14 mouse cellular contexts compared by ENCODE assay signal in genomic region chr17:84031833-84032232, GRCm38 (mm10).
A peak's percentile ranks its signal among the peaks of the same experiment; 100 is the strongest.
DNase-seq lines count a peak whose midpoint lies in the region; ATAC-seq and TF ChIP-seq lines count a peak whose summit lies in the region.
"Had no signal": no experiment of that assay in that cellular context is flagged by ENCODE, and none has a peak within 500 bp of the region (broad histone marks: within the 10 kb centered on the region; RNA-seq: fewer than 3 reads in every experiment).

No protein-coding gene starts in this region.

- peak; percentile 47 for DNase-seq in heart, adult 8-10 months (ENCODE audit: low spot score)
- no peak for DNase-seq in heart, embryonic 10.5 days (ENCODE audit: low spot score)
- DNase-seq in midbrain, embryonic 10.5 days (ENCODE audit: low spot score): no peak
- DNase-seq in limb, embryonic 14.5 days (ENCODE audit: low spot score): no peak
- no peak for DNase-seq in ovary, postnatal 36 days (ENCODE audit: low spot score)
- DNase-seq: cerebellum, adult 11 months; kidney, adult 8-10 months; layer of hippocampus, adult 9-11 months; lung, adult 2 months; thymus, postnatal 4 days had no signal

- no peak overlapping the region for H3K9ac ChIP-seq in midbrain, embryonic 16.5 days (ENCODE audit: low read depth, low read length)
- no peak overlapping the region for H3K9ac ChIP-seq in embryonic facial prominence, embryonic 13.5 days
- no peak overlapping the region for H3K9ac ChIP-seq in limb, embryonic 14.5 days (ENCODE audit: low read depth, low read length, severe bottlenecking)
- no peak overlapping the region for H3K9ac ChIP-seq in midbrain, embryonic 13.5 days (replicated peaks)

- H3K4me1 ChIP-seq in heart, embryonic 10.5 days: peaks cover 45% of the 10 kb centered on the region
- H3K4me1 ChIP-seq in midbrain, embryonic 10.5 days: peaks cover 38% of the 10 kb centered on the region
- H3K4me1 ChIP-seq in midbrain, embryonic 16.5 days (ENCODE audit: control insufficient read depth, insufficient read depth, low read length): no peaks in the 10 kb centered on the region
- H3K4me1 ChIP-seq in embryonic facial prominence, embryonic 13.5 days: peaks cover 51% of the 10 kb centered on the region
- peaks cover 33% of the 10 kb centered on the region for H3K4me1 ChIP-seq in limb, embryonic 14.5 days (ENCODE audit: control insufficient read depth, insufficient read depth, low read length)
- H3K4me1 ChIP-seq in midbrain, embryonic 13.5 days (replicated peaks): peaks cover 8% of the 10 kb centered on the region; the same call in 1 of the 2 replicates

- H3K27ac ChIP-seq in heart, embryonic 10.5 days: no peak overlapping the region
- peak overlapping the region; percentile 24 for H3K27ac ChIP-seq in midbrain, embryonic 10.5 days (replicated peaks)
- H3K27ac ChIP-seq in midbrain, embryonic 16.5 days (ENCODE audit: low read length): no peak overlapping the region
- peak overlapping the region; percentile 81 for H3K27ac ChIP-seq in embryonic facial prominence, embryonic 13.5 days
- peak overlapping the region; percentile 56; the same call in 1 of the 2 replicates for H3K27ac ChIP-seq in limb, embryonic 14.5 days (replicated peaks; ENCODE audit: low read depth, low read length)
- no peak overlapping the region for H3K27ac ChIP-seq in midbrain, embryonic 13.5 days

- no peak for TF ChIP-seq POLR2A in limb, embryonic 14.5 days (IDR thresholded peaks at IDR 0.05; ENCODE audit: borderline replicate concordance, extremely low read depth, insufficient read depth, insufficient read length)

- no peak for ATAC-seq in midbrain, embryonic 16.5 days
- no peak for ATAC-seq in embryonic facial prominence, embryonic 13.5 days (ENCODE audit: insufficient number of reproducible peaks, insufficient read depth, low FRiP score, low TSS enrichment, low read depth)
- ATAC-seq in limb, embryonic 14.5 days (ENCODE audit: low FRiP score, low read depth): no peak
- no peak for ATAC-seq in midbrain, embryonic 13.5 days

- H3K4me2 ChIP-seq in midbrain, embryonic 16.5 days (ENCODE audit: low read length): no peak overlapping the region
- no peak overlapping the region for H3K4me2 ChIP-seq in embryonic facial prominence, embryonic 13.5 days
- H3K4me2 ChIP-seq in limb, embryonic 14.5 days (replicated peaks; ENCODE audit: low read depth, low read length, severe bottlenecking): no peak overlapping the region
- no peak overlapping the region for H3K4me2 ChIP-seq in midbrain, embryonic 13.5 days (replicated peaks)

- H3K27me3 ChIP-seq in heart, embryonic 10.5 days (ENCODE audit: insufficient read depth, poor library complexity, severe bottlenecking): peaks cover 31% of the 10 kb centered on the region
- H3K27me3 ChIP-seq in midbrain, embryonic 10.5 days (ENCODE audit: low read depth, poor library complexity, severe bottlenecking): peaks cover 37% of the 10 kb centered on the region
- no peaks in the 10 kb centered on the region for H3K27me3 ChIP-seq in midbrain, embryonic 16.5 days (ENCODE audit: control insufficient read depth, insufficient read depth, low read depth, low read length)
- H3K27me3 ChIP-seq in embryonic facial prominence, embryonic 13.5 days: no peaks in the 10 kb centered on the region
- H3K27me3 ChIP-seq in limb, embryonic 14.5 days (ENCODE audit: control insufficient read depth, insufficient read depth, low read length): no peaks in the 10 kb centered on the region
- H3K27me3 ChIP-seq in midbrain, embryonic 13.5 days: peaks cover 16% of the 10 kb centered on the region

- H3K9me3 ChIP-seq in heart, embryonic 10.5 days: no peaks in the 10 kb centered on the region
- no peaks in the 10 kb centered on the region; the same call in 1 of the 2 replicates for H3K9me3 ChIP-seq in midbrain, embryonic 10.5 days (replicated peaks)
- H3K9me3 ChIP-seq in midbrain, embryonic 16.5 days (replicated peaks; ENCODE audit: control insufficient read depth, low read length, poor library complexity, severe bottlenecking): no peaks in the 10 kb centered on the region
- no peaks in the 10 kb centered on the region for H3K9me3 ChIP-seq in embryonic facial prominence, embryonic 13.5 days
- H3K9me3 ChIP-seq in limb, embryonic 14.5 days (ENCODE audit: control insufficient read depth, low read length): no peaks in the 10 kb centered on the region
- H3K9me3 ChIP-seq in midbrain, embryonic 13.5 days: no peaks in the 10 kb centered on the region

- no peak overlapping the region for H3K4me3 ChIP-seq in heart, embryonic 10.5 days
- no peak overlapping the region for H3K4me3 ChIP-seq in midbrain, embryonic 10.5 days
- no peak overlapping the region for H3K4me3 ChIP-seq in midbrain, embryonic 16.5 days (ENCODE audit: low read depth, low read length)
- H3K4me3 ChIP-seq in embryonic facial prominence, embryonic 13.5 days: no peak overlapping the region
- H3K4me3 ChIP-seq in limb, embryonic 14.5 days (replicated peaks; ENCODE audit: low read length): no peak overlapping the region
- H3K4me3 ChIP-seq in midbrain, embryonic 13.5 days (replicated peaks): no peak overlapping the region
- H3K4me3 ChIP-seq: megakaryocyte, embryonic 14.5 days had no signal

- WGBS in heart, embryonic 10.5 days: 81% methylated on average over 4 of the region's 4 CpGs
- WGBS in midbrain, embryonic 10.5 days: 82% methylated on average over 4 of the region's 4 CpGs
- WGBS in midbrain, embryonic 16.5 days: 80% methylated on average over 4 of the region's 4 CpGs
- WGBS in embryonic facial prominence, embryonic 13.5 days: 44% methylated on average over 4 of the region's 4 CpGs
- 55% methylated on average over 4 of the region's 4 CpGs for WGBS in limb, embryonic 14.5 days
- 92% methylated on average over 4 of the region's 4 CpGs for WGBS in midbrain, embryonic 13.5 days

- no peaks in the 10 kb centered on the region for H3K36me3 ChIP-seq in heart, embryonic 10.5 days
- no peaks in the 10 kb centered on the region for H3K36me3 ChIP-seq in midbrain, embryonic 10.5 days
- no peaks in the 10 kb centered on the region for H3K36me3 ChIP-seq in midbrain, embryonic 16.5 days (ENCODE audit: control insufficient read depth, insufficient read depth, low read length)
- no peaks in the 10 kb centered on the region for H3K36me3 ChIP-seq in embryonic facial prominence, embryonic 13.5 days
- no peaks in the 10 kb centered on the region for H3K36me3 ChIP-seq in limb, embryonic 14.5 days (ENCODE audit: control insufficient read depth, insufficient read depth, low read length)
- H3K36me3 ChIP-seq in midbrain, embryonic 13.5 days: no peaks in the 10 kb centered on the region

Comparison
In these comparisons a context has a peak if more than half of its experiments do, and no peak if none do; other contexts are left out.
1. H3K27ac ChIP-seq: peak in midbrain, embryonic 10.5 days (single experiment), embryonic facial prominence, embryonic 13.5 days (single experiment) and limb, embryonic 14.5 days (single experiment); none in heart, embryonic 10.5 days (single experiment), midbrain, embryonic 16.5 days (single experiment) and midbrain, embryonic 13.5 days (single experiment).